Mouse (Mus musculus) hindbrain, embryonic 14.5 days (tissue): Measurements from ENCODE around the gene Cdkl2. TPM values are rescaled to one million over a fixed set of nuclear protein-coding genes. Genes with fewer than 3 reads are reported as not detected.

ENCODE experiments used
- ATAC-seq: fragments of 200-750 bp; cut with Nextera tagmentation; 2 replicates; pipeline ENCODE4 v1.8.0; 2017; ENCODE audit warnings: moderate number of reproducible peaks, mild to moderate bottlenecking, moderate TSS enrichment, moderate library complexity; ENCODE audit not compliant: low FRiP score
- DNase-seq: peaks from one replicate; pipeline ENCODE4 v3.0.0-alpha.2; 2015; ENCODE audit warnings: low spot score
- H3K27ac ChIP-seq: fragments of 300-500 bp; sonication (generic); 2 replicates; pipeline ENCODE4 v1.5.1; 2014; ENCODE audit warnings: mild to moderate bottlenecking, moderate library complexity
- H3K27me3 ChIP-seq: fragments of 300-500 bp; sonication (generic); 2 replicates; pipeline ENCODE4 v1.6.1; 2014; ENCODE audit warnings: mild to moderate bottlenecking, low read length, mixed read lengths; ENCODE audit not compliant: control insufficient read depth, insufficient read depth
- H3K36me3 ChIP-seq: fragments of 300-500 bp; sonication (generic); replicated peaks from 2 replicates; pipeline ENCODE4 v1.6.1; 2014; ENCODE audit not compliant: control insufficient read depth, insufficient read depth
- H3K4me1 ChIP-seq: fragments of 300-500 bp; sonication (generic); replicated peaks from 2 replicates; pipeline ENCODE4 v1.6.1; 2014; ENCODE audit warnings: antibody characterized with exemption, low read length, mixed read lengths; ENCODE audit not compliant: control insufficient read depth, insufficient read depth
- H3K4me2 ChIP-seq: fragments of 300-500 bp; sonication (generic); replicated peaks from 2 replicates; pipeline ENCODE4 v1.6.1; 2014; ENCODE audit warnings: mild to moderate bottlenecking, moderate library complexity
- H3K4me3 ChIP-seq: fragments of 300-500 bp; sonication (generic); replicated peaks from 2 replicates; pipeline ENCODE4 v1.5.1; 2014; ENCODE audit warnings: mild to moderate bottlenecking, low read length
- H3K9ac ChIP-seq: fragments of 300-500 bp; sonication (generic); 2 replicates; pipeline ENCODE4 v1.6.1; 2014
- H3K9me3 ChIP-seq: fragments of 300-500 bp; sonication (generic); 2 replicates; pipeline ENCODE4 v1.6.1; 2016; ENCODE audit warnings: low read length; ENCODE audit not compliant: control insufficient read depth
- WGBS: fragments of 180-500 bp; shearing (Covaris S2); extraction: QIAGEN DNeasy Blood & Tissue Kit; methylation state at CpG from one replicate; pipeline ENCODE4 v1.1.7; 2014; 5-methylcytosine and 5-hydroxymethylcytosine counted together
- polyA plus RNA-seq: library from polyadenylated mRNA; unstranded; fragments of >200 nt; fragmentation: Nextera tagmentation; extraction: Ambion mirVana; gene quantifications from 2 replicates; pipeline ENCODE4 v1.2.1, GENCODE M21; 2014

The Cdkl2 gene
- polyA plus RNA-seq, 1 experiment from 2014 or later: 13.5 TPM

DNA sequence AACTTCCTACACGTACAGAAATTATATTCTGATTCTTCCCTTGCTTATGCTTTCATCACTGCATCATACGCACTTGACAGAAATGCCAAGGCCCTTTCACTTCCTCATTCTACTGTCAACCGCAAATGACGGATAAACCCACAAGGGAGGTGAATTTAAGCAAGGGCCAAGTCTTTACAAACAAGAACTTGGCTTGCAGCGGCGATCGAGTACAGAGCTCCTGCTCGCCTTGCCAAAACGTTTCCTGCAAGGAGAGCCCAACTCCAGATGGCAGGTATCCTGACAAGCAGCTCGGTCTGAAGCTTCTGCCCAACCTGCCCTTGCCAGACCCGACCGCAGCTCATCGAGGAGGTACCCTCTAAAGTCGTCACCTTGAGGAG is 81.4 kb downstream of the Cdkl2 start:
- H3K36me3 ChIP-seq: peaks cover 7% of the 10 kb centered on the region
- H3K4me3 ChIP-seq: peak overlapping the region; percentile 61
- no peaks in the 10 kb centered on the region for H3K27me3 ChIP-seq
- peak overlapping the region; percentile 65 for H3K4me2 ChIP-seq
- H3K4me1 ChIP-seq: peaks cover 27% of the 10 kb centered on the region
- no peaks in the 10 kb centered on the region for H3K9me3 ChIP-seq
- WGBS: under 1% methylated on average over 14 of the region's 14 CpGs
- peak overlapping the region; percentile 99 for H3K27ac ChIP-seq
- DNase-seq (no peak), ATAC-seq (no peak)
- H3K9ac ChIP-seq: peak overlapping the region; percentile 75

DNA sequence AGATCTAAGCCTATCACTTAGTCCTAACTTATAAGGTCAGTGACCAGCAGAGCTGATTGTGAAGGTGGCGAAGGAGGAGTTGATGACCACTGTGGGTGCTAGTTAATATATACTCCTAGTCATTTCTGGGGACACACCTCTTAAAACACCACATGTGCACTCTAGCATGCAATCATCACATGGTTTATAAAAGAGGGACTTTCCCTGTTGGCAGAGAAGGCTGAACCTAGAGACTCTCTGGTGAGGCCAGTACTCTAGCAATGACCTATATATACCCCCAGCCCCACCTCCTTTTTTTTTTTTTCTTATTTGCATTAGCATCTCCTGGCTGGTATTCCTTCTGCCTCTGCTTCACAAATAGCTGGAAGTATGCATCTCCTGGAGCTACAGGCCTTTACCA is 82.3 kb downstream of the Cdkl2 start:
- no peaks in the 10 kb centered on the region for H3K27me3 ChIP-seq
- H3K4me1 ChIP-seq: peaks cover 27% of the 10 kb centered on the region
- H3K9me3 ChIP-seq: no peaks in the 10 kb centered on the region
- WGBS: 95% methylated on average over 1 of the region's 1 CpGs
- no peak for ATAC-seq
- peak overlapping the region; percentile 61 for H3K4me3 ChIP-seq
- no peak overlapping the region for H3K27ac ChIP-seq
- peak overlapping the region; percentile 65 for H3K4me2 ChIP-seq
- DNase-seq: no peak
- H3K9ac ChIP-seq: peak overlapping the region; percentile 75
- peaks cover 15% of the 10 kb centered on the region for H3K36me3 ChIP-seq

DNA sequence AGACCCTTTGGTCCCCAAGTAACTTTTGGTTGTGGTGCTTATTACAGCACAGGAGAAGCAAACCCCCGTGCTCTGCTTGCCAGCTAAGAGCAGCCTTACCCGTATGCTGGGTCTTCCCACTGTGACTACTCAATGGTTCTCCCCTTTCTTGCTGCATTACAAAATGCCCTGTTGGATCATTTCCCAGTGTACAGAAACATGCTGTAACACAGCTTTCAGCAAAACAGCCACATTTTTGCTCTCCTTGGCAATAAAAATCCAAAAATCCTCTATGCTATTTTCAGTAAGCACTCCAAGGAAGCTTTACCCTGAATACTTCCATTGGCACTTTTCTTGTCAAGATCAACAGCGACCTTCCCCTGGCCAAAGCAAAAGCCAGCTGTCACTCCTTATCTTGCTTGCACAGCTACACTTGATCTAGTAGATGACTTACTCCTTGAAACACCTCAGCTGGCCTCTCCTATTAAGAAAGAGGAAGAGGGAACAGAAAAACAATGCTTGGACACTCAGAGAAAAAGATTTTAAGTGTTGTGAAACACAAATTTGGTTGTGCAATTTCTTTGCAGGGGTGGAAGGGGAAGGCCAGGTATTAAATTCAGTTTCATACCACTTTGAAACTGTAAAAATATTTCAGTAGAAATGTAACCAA is 83.0 kb downstream of the Cdkl2 start:
- Histone ChIP-seq H3K9me3 (no peaks in the 10 kb centered on the region), H3K27ac (no peak overlapping the region), H3K4me2 (peak overlapping the region; percentile 65), H3K9ac (0 out of 2 replicates have a peak overlapping the region, but pooled peaks have one; percentile 75), H3K36me3 (peaks cover 18% of the 10 kb centered on the region), H3K4me3 (no peak overlapping the region), H3K4me1 (peaks cover 27% of the 10 kb centered on the region), H3K27me3 (no peaks in the 10 kb centered on the region)
- DNase-seq (no peak), ATAC-seq (no peak)
- 69% methylated on average over 3 of the region's 3 CpGs for WGBS

DNA sequence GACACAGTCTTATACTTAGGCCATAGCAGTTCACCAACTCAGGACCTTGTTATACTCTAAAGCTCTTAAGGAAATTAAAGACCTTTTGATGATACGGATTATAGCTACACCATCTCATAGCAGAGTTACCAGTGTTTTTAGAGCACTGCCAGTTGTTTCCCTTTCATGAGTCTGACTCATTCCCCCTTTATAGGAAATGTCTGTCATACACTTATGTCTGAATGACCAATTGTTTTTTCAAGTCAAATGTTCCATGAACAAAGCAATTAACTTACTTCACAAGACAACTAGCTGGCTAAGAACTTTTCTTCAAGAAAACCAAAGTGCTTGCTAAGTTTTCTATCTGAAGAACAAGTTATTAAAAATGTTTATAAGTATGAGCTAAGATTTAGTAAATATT is 83.7 kb downstream of the Cdkl2 start:
- Histone ChIP-seq H3K4me3 (no peak overlapping the region), H3K27ac (no peak overlapping the region), H3K9ac (no peak overlapping the region), H3K4me2 (no peak overlapping the region), H3K27me3 (no peaks in the 10 kb centered on the region), H3K4me1 (peaks cover 27% of the 10 kb centered on the region), H3K9me3 (no peaks in the 10 kb centered on the region), H3K36me3 (peaks cover 23% of the 10 kb centered on the region)
- ATAC-seq (no peak), DNase-seq (no peak)
- 88% methylated on average over 1 of the region's 1 CpGs for WGBS

DNA sequence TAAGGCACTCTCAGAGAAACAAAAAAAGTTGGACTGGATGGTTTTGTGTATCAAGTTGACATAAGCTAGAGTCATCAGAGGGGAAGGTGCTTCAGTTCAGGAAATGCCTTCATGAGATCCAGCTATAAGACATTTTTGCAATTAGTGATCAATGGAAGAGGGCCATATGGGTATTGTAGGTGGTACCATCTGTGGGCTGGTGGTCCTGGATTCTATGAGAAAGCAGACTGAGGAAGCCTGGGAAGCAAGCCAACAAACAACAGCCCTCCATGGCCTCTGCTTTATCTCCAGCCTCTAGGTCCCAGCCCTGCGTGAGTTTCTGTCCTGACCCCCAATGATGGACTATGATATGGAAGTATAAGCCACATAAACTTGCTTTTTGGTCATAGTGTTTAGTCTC is 84.6 kb downstream of the Cdkl2 start:
- Histone ChIP-seq H3K4me3 (no peak overlapping the region), H3K27me3 (no peaks in the 10 kb centered on the region), H3K4me2 (no peak overlapping the region), H3K9me3 (no peaks in the 10 kb centered on the region), H3K4me1 (peaks cover 27% of the 10 kb centered on the region), H3K9ac (no peak overlapping the region), H3K36me3 (peaks cover 30% of the 10 kb centered on the region), H3K27ac (no peak overlapping the region)
- no peak for ATAC-seq
- no peak for DNase-seq
- WGBS: 83% methylated on average over 1 of the region's 1 CpGs

DNA sequence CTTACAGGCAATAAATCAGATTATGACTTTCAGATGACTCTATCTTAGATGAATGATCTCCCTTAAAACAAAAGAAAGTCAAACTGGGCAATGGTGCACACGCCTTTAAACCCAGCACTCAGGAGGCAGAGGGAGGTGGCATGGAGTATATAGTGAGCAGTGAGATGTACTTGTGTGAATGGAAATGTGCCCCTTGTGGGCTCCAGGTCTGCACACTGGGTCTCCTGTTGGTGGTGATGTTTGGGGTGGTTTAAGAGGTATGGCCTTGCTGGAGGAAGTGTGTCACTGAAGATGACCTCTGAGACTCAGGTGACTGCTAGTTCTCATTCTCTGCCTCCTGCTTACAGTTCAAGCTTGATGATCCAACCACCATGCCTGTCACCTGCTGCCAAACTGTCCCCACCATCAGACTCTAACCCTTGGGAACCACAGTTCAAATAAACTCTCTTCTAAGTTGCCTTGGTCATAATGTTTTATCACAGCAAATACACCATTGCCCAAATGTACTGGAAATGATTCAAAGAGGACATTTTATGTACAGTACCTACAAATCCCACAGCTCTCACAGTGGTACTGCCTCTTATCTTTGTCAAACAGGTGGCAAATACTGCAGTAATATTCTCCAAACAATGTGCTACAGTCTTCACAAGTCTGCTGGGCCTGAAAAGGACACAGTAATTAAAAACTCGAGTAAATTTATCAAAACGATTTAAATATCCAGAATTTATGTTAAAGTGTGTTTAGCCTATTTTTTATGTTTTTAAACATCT is 86.5 kb downstream of the Cdkl2 start:
- no peak overlapping the region for H3K9ac ChIP-seq
- H3K27me3 ChIP-seq: no peaks in the 10 kb centered on the region
- H3K4me1 ChIP-seq: peaks cover 21% of the 10 kb centered on the region
- DNase-seq (no peak), ATAC-seq (no peak)
- no peak overlapping the region for H3K27ac ChIP-seq
- peaks cover 48% of the 10 kb centered on the region for H3K36me3 ChIP-seq
- no peaks in the 10 kb centered on the region for H3K9me3 ChIP-seq
- no peak overlapping the region for H3K4me3 ChIP-seq
- 96% methylated on average over 3 of the region's 3 CpGs for WGBS
- no peak overlapping the region for H3K4me2 ChIP-seq

Other genes with a start within 250 kb of the Cdkl2 start
- gene Rchy1, start 80.8 kb downstream of the Cdkl2 start, polyA plus RNA-seq: 55.3 and 64.3 TPM in 2 replicates
- 0.38 TPM in 1 of 2 replicates, not detected in the other for gene Odaph, start 56.4 kb downstream of the Cdkl2 start, polyA plus RNA-seq
- gene G3bp2, start 39.8 kb upstream of the Cdkl2 start, polyA plus RNA-seq: 377 and 384 TPM in 2 replicates
- gene Uso1, start 94.1 kb upstream of the Cdkl2 start, polyA plus RNA-seq: 27.4 and 30.9 TPM in 2 replicates
- gene U90926, start 171.5 kb upstream of the Cdkl2 start, polyA plus RNA-seq: not detected in 2 replicates
- gene Ppef2, start 212.4 kb upstream of the Cdkl2 start, polyA plus RNA-seq: 0.34 and 0.84 TPM in 2 replicates
- 22.1 and 25.1 TPM in 2 replicates for gene Naaa, start 234.3 kb upstream of the Cdkl2 start, polyA plus RNA-seq